Mouse (Mus musculus) testis, adult 2 months (tissue): Measurements from ENCODE around the gene Zmiz1.

Experiments
- CTCF ChIP-seq: fragments of 200-500 bp; IDR thresholded peaks from 2 replicates; pipeline ENCODE4 v1.5.1; 2012; ENCODE audit warnings: low read depth, mild to moderate bottlenecking, inconsistent platforms, low read length, moderate library complexity; ENCODE audit not compliant: control insufficient read depth, insufficient read depth, insufficient replicate concordance
- POLR2A ChIP-seq: fragments of 200-500 bp; IDR thresholded peaks from 2 replicates; pipeline ENCODE4 v1.6.1; 2012; ENCODE audit warnings: low read depth, mild to moderate bottlenecking, inconsistent platforms, low read length, moderate library complexity; ENCODE audit not compliant: control insufficient read depth

GRCm38 (mm10) chr14:25539493-25540116 lies 80.6 kb downstream of the Zmiz1 start:
- TF ChIP-seq CTCF = no peak
- TF ChIP-seq POLR2A = no peak
